Mouse (Mus musculus): Measurements from ENCODE around the gene Clk1. TPM values are rescaled to one million over a fixed set of nuclear protein-coding genes. Genes with fewer than 3 reads are reported as not detected.

Gene Clk1
- polyA plus RNA-seq (2015; fragmentation: Nextera tagmentation; extraction: Ambion mirVana) = 174 and 176 TPM in 2 replicates

DNA sequence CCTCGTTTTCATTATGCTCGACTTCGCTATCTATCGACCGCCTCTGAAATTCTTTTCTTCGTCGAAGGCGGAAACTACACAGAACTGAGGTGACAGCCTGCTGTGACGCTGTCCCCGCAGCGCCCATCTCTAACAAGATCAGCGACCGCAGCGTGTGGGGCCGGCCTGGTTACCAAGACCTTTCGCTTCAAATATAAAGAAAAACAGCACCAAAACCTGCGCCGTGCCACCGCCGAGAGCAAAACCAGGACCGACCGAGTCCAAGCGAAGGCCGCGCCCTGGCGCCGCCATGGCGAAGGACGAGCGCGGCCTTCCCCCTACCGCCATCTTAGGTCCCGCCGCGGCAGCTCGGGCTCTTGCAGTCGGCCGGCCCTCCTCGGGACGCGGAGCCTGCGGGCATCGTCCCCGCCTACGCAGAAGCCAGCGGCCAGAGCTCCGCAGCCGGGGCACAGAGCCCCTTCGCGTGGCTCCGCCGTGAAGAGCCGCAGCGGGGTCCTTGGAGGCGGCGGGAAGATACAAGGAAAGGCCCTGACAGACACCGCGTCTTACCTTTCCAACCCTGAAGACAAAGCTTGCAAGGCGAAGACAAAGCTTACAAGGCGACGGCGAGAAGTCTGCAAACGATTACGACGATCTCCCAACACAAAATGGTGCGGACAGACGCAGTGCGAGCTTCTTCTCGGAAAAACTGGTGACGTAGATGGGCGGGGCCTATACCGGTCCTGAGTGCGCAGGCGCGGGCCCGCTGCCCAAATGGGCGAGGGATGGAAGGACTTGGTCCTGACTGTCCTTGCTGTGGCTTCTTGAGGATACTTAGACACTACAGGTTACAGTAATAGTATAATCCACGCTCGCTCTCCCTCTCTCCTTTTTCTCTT, at the start of gene Clk1:
TSS of gene Clk1 (minus strand) at position 696 of the 878 bp plus-strand sequence.
- no peaks in the 10 kb centered on the region for H3K27me3 ChIP-seq
- peak within 1 kb of the TSS; percentile 97 for H3K9ac ChIP-seq
- peaks cover 26% of the 10 kb centered on the region for H3K36me3 ChIP-seq
- under 1% methylated on average over 79 of the region's 79 CpGs for WGBS
- H3K4me3 ChIP-seq = peak within 1 kb of the TSS; percentile 86
- peaks cover 20% of the 10 kb centered on the region for H3K4me1 ChIP-seq
- H3K4me2 ChIP-seq = peak within 1 kb of the TSS; percentile 79
- no peaks in the 10 kb centered on the region for H3K9me3 ChIP-seq
- H3K27ac ChIP-seq = peak within 1 kb of the TSS; percentile 98
- ATAC-seq (ENCODE audit: borderline replicate concordance, extremely low read depth, low FRiP score, low TSS enrichment) = peak; percentile 95

- H3K4me2 ChIP-seq = no peak overlapping the region
- no peaks in the 10 kb centered on the region for H3K9me3 ChIP-seq
- peaks cover 77% of the 10 kb centered on the region for H3K36me3 ChIP-seq
- H3K27me3 ChIP-seq = no peaks in the 10 kb centered on the region
- WGBS = 95% methylated on average over 4 of the region's 4 CpGs
- ATAC-seq (ENCODE audit: borderline replicate concordance, extremely low read depth, low FRiP score, low TSS enrichment) = no peak
- no peak overlapping the region for H3K27ac ChIP-seq
- H3K4me1 ChIP-seq = no peaks in the 10 kb centered on the region
- no peak overlapping the region for H3K9ac ChIP-seq
- H3K4me3 ChIP-seq = no peak overlapping the region
Observed at GRCm38 (mm10) chr1:58465561-58465960, 41.7 kb upstream of the Clk1 start.

DNA sequence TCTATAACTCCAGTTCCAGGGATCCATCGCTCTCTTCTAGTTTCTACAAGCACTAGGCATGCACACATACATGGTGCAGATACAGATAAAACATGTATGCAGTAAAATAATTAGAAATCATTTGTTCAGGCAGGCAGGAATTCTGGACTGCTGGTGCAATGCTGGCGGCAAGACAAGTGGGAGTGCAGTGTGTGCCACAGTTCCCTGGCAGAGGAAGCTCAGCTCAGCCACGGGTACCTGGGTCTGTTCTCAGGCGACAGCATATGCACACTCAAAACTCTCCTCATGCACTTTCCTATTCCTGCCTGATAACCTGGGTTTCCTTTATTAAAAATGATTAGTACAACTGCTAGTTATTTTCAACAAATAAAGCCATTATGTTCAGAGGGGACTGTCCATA, 41.2 kb upstream of the Clk1 start:
- no peaks in the 10 kb centered on the region for H3K4me1 ChIP-seq
- H3K27ac ChIP-seq = no peak overlapping the region
- ATAC-seq (ENCODE audit: borderline replicate concordance, extremely low read depth, low FRiP score, low TSS enrichment) = no peak
- no peaks in the 10 kb centered on the region for H3K9me3 ChIP-seq
- no peak overlapping the region for H3K4me2 ChIP-seq
- H3K27me3 ChIP-seq = no peaks in the 10 kb centered on the region
- no peak overlapping the region for H3K4me3 ChIP-seq
- 82% methylated on average over 4 of the region's 4 CpGs for WGBS
- H3K36me3 ChIP-seq = peaks cover 80% of the 10 kb centered on the region
- H3K9ac ChIP-seq = no peak overlapping the region

DNA sequence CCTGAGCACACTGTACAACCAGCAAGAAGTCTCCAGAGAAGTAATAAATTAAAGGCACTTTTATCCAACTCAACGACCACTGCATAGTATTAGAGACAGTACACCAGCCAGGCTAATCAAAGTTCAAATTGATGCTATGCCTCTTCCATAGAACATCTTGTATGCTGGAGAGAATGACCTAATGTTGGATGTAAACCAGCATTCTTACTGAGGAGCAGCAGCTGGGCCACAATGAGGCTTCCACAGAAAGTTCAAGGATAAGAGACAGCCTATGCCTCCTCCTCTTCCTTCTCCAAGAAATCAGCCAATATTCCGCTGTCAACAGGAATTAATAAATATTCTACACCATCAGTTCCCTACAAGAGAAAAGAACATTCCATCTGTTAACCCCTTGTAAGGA, 40.1 kb upstream of the Clk1 start:
- H3K27me3 ChIP-seq = no peaks in the 10 kb centered on the region
- no peaks in the 10 kb centered on the region for H3K4me1 ChIP-seq
- H3K27ac ChIP-seq = no peak overlapping the region
- no peak for ATAC-seq (ENCODE audit: borderline replicate concordance, extremely low read depth, low FRiP score, low TSS enrichment)
- 70% methylated on average over 2 of the region's 2 CpGs for WGBS
- peaks cover 75% of the 10 kb centered on the region for H3K36me3 ChIP-seq
- no peak overlapping the region for H3K4me2 ChIP-seq
- H3K4me3 ChIP-seq = no peak overlapping the region
- no peak overlapping the region for H3K9ac ChIP-seq
- H3K9me3 ChIP-seq = no peaks in the 10 kb centered on the region

GRCm38 (mm10) chr1:58460566-58460965, 36.7 kb upstream of the Clk1 start:
- Histone ChIP-seq H3K4me3 (no peak overlapping the region), H3K9ac (no peak overlapping the region), H3K4me2 (no peak overlapping the region), H3K9me3 (no peaks in the 10 kb centered on the region), H3K27ac (no peak overlapping the region), H3K4me1 (no peaks in the 10 kb centered on the region), H3K36me3 (peaks cover 84% of the 10 kb centered on the region), H3K27me3 (no peaks in the 10 kb centered on the region)
- no peak for ATAC-seq (ENCODE audit: borderline replicate concordance, extremely low read depth, low FRiP score, low TSS enrichment)
- WGBS = 91% methylated on average over 3 of the region's 3 CpGs

- WGBS = 54% methylated on average over 2 of the region's 2 CpGs
- no peak overlapping the region for H3K4me2 ChIP-seq
- no peak overlapping the region for H3K27ac ChIP-seq
- H3K4me1 ChIP-seq = no peaks in the 10 kb centered on the region
- no peaks in the 10 kb centered on the region for H3K27me3 ChIP-seq
- H3K9me3 ChIP-seq = no peaks in the 10 kb centered on the region
- no peak overlapping the region for H3K4me3 ChIP-seq
- ATAC-seq (ENCODE audit: borderline replicate concordance, extremely low read depth, low FRiP score, low TSS enrichment) = no peak
- H3K9ac ChIP-seq = no peak overlapping the region
- H3K36me3 ChIP-seq = peaks cover 86% of the 10 kb centered on the region
Observed at GRCm38 (mm10) chr1:58458867-58459266, 35.0 kb upstream of the Clk1 start.

DNA sequence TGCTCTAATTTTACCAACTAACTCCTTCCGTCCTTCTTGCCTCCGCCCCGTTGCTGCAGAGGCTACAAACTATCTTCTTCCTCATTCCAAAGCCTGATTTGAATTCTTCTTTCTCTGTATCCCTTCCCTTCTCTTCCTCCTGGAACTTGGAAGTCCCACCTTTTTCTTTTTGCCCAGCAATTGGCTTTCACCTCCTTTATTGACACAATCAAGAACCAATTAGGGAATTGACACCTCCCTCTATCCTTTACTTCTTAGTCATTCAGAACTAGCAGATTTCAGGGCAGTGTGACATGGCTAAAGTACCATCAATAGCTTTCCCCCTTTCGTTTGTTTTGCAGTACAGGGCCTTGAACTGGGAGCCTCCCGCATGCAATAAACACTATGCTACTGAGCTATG, 34.3 kb upstream of the Clk1 start:
- H3K4me1 ChIP-seq = no peaks in the 10 kb centered on the region
- no peaks in the 10 kb centered on the region for H3K27me3 ChIP-seq
- H3K9ac ChIP-seq = no peak overlapping the region
- ATAC-seq (ENCODE audit: borderline replicate concordance, extremely low read depth, low FRiP score, low TSS enrichment) = no peak
- H3K36me3 ChIP-seq = peaks cover 86% of the 10 kb centered on the region
- no peak overlapping the region for H3K4me2 ChIP-seq
- H3K9me3 ChIP-seq = no peaks in the 10 kb centered on the region
- 86% methylated on average over 5 of the region's 5 CpGs for WGBS
- H3K27ac ChIP-seq = no peak overlapping the region
- H3K4me3 ChIP-seq = no peak overlapping the region

DNA sequence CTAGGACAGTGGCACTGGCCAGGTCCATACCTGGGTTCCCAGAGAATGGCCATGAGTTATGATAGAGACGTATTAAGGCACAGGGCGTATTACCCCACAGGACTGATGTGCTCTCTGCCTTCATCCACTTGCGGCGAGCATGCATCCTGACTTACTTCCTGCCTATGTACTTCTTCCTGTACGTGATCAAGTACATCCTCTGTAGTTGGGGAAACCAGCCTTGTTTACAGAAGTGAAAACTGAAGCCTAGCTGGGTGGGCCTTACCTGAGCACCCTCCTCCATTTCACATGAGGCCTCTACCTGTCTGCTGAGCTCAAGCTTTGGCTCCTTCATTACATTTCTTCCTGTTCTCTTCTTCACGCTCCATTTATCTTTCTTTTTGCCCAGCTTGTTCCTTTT, 30.4 kb upstream of the Clk1 start:
- WGBS = 86% methylated on average over 6 of the region's 6 CpGs
- no peak for ATAC-seq (ENCODE audit: borderline replicate concordance, extremely low read depth, low FRiP score, low TSS enrichment)
- H3K4me1 ChIP-seq = no peaks in the 10 kb centered on the region
- H3K4me2 ChIP-seq = no peak overlapping the region
- H3K9me3 ChIP-seq = no peaks in the 10 kb centered on the region
- H3K27ac ChIP-seq = no peak overlapping the region
- no peak overlapping the region for H3K9ac ChIP-seq
- H3K27me3 ChIP-seq = no peaks in the 10 kb centered on the region
- peaks cover 77% of the 10 kb centered on the region for H3K36me3 ChIP-seq
- H3K4me3 ChIP-seq = no peak overlapping the region

- H3K27me3 ChIP-seq = no peaks in the 10 kb centered on the region
- ATAC-seq (ENCODE audit: borderline replicate concordance, extremely low read depth, low FRiP score, low TSS enrichment) = no peak
- WGBS = 75% methylated on average over 7 of the region's 7 CpGs
Observed at GRCm38 (mm10) chr1:58448396-58448795, 24.5 kb upstream of the Clk1 start.

GRCm38 (mm10) chr1:58447766-58448165, 23.9 kb upstream of the Clk1 start:
- Histone ChIP-seq H3K9ac (no peak overlapping the region), H3K4me1 (peaks cover 20% of the 10 kb centered on the region), H3K4me2 (no peak overlapping the region), H3K4me3 (no peak overlapping the region), H3K27ac (no peak overlapping the region), H3K9me3 (no peaks in the 10 kb centered on the region), H3K36me3 (peaks cover 25% of the 10 kb centered on the region), H3K27me3 (no peaks in the 10 kb centered on the region)
- WGBS = 86% methylated on average over 7 of the region's 7 CpGs
- ATAC-seq (ENCODE audit: borderline replicate concordance, extremely low read depth, low FRiP score, low TSS enrichment) = no peak

More at GRCm38 (mm10) chr1:58448396-58448795, 24.5 kb upstream of the Clk1 start:
- Histone ChIP-seq H3K9ac (no peak overlapping the region), H3K9me3 (no peaks in the 10 kb centered on the region), H3K36me3 (peaks cover 31% of the 10 kb centered on the region), H3K4me3 (no peak overlapping the region), H3K4me2 (no peak overlapping the region), H3K4me1 (peaks cover 20% of the 10 kb centered on the region), H3K27ac (no peak overlapping the region)

DNA sequence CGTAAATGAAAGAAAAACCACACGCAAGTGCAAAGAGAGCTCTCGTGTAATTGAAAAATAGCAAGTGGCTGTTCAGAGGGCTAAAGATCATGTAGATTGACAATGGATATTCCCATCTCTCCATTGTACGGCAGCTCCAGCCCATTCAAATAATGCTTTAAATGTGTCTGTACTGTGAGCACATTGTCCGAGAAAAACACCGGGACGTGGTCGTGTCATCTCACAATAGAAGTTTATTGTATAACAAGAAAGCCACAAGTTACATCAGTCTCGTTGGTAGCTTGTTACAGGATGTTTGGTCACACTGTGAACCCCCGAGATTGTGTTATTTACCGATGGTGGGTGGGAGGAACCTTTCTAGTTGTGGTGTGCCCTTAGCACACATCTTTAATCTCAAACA, 22.0 kb upstream of the Clk1 start:
- Histone ChIP-seq H3K4me3 (peak overlapping the region; percentile 80), H3K9me3 (no peaks in the 10 kb centered on the region), H3K4me1 (peaks cover 20% of the 10 kb centered on the region), H3K36me3 (peaks cover 21% of the 10 kb centered on the region), H3K27ac (peak overlapping the region; percentile 97), H3K4me2 (peak overlapping the region; percentile 69), H3K27me3 (no peaks in the 10 kb centered on the region), H3K9ac (peak overlapping the region; percentile 82)
- WGBS = 5% methylated on average over 11 of the region's 11 CpGs
- ATAC-seq (ENCODE audit: borderline replicate concordance, extremely low read depth, low FRiP score, low TSS enrichment) = no peak

DNA sequence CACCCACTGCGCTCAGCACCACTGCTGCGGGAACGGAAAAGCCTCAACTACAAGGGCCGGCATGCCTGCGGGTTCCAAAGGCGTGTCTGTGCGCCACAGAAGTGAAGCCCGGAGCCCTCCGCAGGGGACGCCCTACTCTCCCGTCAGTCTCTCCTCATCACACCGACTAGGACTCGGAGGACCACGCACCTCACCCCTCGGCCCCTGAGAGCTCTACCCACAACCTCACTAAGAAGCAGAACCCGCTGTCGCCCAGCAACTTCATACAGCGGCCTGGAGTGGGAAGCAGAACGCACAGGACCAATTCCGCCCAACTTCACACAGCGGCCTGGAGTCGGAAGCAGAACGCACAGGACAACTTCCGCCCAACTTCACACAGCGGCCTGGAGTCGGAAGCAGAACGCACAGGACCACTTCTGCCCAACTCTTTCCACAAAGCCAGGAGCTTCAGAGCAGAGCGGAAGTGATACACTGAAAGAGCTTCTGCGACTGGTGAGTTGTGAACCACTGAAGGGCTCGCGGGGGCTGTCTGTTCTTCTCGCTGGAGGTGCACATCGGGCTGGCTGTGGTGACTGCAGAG, 21.4 kb upstream of the Clk1 start, which contains the start of the genes Nif3l1 and Ppil3:
TSS of gene Nif3l1 (plus strand) at position 9 of the 580 bp plus-strand sequence.
TSS of gene Ppil3 (minus strand) at position 344 of the 580 bp plus-strand sequence.
- peaks cover 21% of the 10 kb centered on the region for H3K36me3 ChIP-seq
- peaks cover 20% of the 10 kb centered on the region for H3K4me1 ChIP-seq
- under 1% methylated on average over 33 of the region's 33 CpGs for WGBS
- peak; percentile 97 for ATAC-seq (ENCODE audit: borderline replicate concordance, extremely low read depth, low FRiP score, low TSS enrichment)
- peak within 1 kb of the TSS; percentile 82 for H3K9ac ChIP-seq
- no peaks in the 10 kb centered on the region for H3K27me3 ChIP-seq
- peak within 1 kb of the TSS; percentile 69 for H3K4me2 ChIP-seq
- H3K4me3 ChIP-seq = peak within 1 kb of the TSS; percentile 80
- H3K9me3 ChIP-seq = no peaks in the 10 kb centered on the region
- peak within 1 kb of the TSS; percentile 97 for H3K27ac ChIP-seq

Data from lung, embryonic 15.5 days (tissue).